Mouse (Mus musculus) heart, adult 11 months (tissue): ENCODE results near the gene Grb2.

ENCODE experiments used
- DNase-seq: peaks from one replicate; pipeline ENCODE4 v3.0.0; 2022

The Grb2 gene

DNA sequence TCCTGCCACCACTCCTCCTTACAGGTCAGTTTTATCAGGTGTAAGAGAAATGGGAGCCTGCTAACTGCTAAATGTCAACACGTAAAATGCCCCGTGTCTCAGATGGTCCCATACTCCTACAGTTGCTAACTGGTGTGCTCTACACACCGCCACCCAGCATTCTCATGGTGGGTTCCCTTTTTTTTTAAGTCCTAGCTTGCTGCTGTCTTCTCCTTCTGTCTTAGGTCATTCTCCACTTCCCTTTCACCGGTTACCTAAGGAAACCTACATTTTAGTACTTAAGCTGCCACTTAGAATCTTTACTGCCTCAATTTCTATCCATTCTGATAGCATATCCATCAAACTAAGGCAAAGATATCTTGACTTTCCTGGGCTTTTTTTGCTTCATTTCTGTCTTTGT lies 107.2 kb downstream of the Grb2 start:
- no peak for DNase-seq

DNA sequence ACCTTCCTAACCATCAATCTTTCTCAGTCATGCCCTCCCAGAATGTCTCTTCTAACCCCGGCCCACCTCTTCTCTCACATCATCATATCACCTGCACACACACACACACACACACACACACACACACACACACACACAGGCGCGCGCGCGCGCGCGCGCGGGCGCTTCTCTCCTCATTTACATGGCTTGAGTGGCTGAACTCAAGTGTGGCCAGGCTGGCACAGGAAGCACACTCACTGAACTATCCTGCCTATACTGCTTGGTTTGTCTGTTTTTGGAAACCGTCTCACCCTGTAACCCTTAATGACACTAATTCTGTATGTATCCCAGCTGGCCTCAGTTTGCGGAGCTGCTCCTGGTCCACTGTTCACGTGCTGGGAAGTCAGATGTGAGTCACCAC lies 107.7 kb downstream of the Grb2 start:
- no peak for DNase-seq

DNA sequence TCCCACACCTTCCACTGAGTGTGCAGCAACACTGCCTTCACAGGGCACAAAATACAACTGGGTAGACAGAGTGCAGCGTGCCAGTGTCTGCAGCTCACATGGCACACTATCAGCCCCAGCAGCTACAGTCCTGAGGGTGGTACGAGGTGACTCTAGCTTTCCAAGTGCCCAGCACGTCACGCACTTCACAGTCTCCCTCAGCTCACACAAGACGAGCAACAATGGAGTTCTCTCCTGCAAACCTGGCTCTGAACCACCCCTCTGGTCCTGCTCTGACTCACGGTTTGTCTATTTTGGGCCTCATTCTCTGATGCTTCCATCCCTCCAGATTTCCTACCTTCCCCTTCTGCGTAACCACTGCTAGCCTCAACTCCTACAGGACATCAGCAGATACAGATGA lies 108.7 kb downstream of the Grb2 start:
- DNase-seq = no peak

DNA sequence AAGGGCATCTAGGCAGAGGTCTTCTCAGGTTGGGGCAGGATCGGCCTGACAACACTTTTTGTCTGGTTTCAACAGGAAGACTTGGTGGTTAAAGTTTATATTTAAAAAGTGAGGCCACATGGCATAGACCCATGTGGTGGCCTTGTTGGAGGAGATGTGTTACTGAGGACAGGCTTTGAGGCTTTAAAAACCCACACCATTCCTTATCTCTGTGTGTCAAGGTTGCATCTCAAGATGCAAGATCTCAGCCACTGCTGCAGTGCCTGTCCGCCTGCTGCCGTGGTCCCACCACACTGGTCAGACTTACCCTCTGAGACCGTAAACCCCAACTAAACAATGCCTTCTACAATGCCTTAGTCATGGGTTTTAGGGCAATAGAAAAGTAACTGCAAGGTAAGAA lies 110.1 kb downstream of the Grb2 start:
- no peak for DNase-seq

DNA sequence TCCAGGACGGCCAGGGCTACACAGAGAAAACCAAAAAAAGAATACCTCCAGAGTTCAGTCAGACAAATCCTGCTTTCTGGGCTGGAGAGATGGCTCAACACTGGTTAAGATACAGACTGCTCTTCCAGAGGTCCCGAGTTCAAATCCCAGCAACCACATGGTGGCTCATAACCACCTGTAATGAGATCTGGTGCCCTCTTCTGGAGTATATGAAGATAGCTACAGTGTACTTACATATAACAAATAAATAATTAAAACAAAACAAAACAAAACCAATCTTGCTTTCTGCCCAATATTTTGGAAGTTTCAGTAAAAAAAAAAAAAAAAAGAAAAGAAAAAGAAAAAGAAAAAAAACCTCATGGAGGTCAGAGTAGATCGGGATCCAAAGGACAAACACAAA lies 113.2 kb downstream of the Grb2 start:
- no peak for DNase-seq
